In the genomic region with DNA sequence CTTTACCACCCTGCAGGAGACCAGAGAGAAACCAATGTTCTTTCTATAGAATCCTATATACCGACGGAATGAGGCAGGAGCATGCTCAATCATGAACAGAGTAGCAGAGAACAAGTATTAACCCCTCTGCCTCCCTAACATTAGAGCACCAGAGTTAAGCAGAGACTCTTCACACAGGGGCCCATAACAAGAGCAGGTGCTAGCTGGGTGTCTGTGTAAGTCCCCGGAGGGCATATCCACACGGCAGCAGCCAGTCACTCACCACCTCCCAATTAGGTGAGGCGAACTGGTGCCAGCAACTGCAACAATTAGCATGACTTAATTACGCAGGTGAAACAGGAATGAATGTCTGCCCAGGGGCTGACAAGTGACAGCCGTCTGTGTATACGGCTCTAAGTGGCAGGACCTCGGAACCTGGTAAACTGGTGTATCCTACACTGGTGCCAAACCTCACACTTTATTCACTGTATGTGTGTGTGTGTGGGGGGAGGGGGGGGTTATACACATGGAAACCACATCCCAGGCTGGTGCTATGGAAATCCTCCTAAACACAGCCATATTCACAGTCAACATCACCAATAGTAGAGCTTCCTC, we compare ENCODE assay signal across 17 mouse cellular contexts.
DNase-seq lines count a peak whose midpoint lies in the region; ATAC-seq lines count a peak whose summit lies in the region.
"Had no signal": no experiment of that assay in that cellular context is flagged by ENCODE, and none has a peak within 500 bp of the region (broad histone marks: within the 10 kb centered on the region; RNA-seq: fewer than 3 reads in every experiment).

No protein-coding gene starts in this region.

- H3K27me3 ChIP-seq in hindbrain, embryonic 13.5 days: no peaks in the 10 kb centered on the region
- H3K27me3 ChIP-seq in hindbrain, embryonic 16.5 days (replicated peaks; ENCODE audit: control insufficient read depth, insufficient read depth, low read length): no peaks in the 10 kb centered on the region
- H3K27me3 ChIP-seq in neural tube, embryonic 13.5 days: no peaks in the 10 kb centered on the region
- no peaks in the 10 kb centered on the region for H3K27me3 ChIP-seq in neural tube, embryonic 15.5 days (replicated peaks)
- no peaks in the 10 kb centered on the region for H3K27me3 ChIP-seq in limb, embryonic 13.5 days

- H3K27ac ChIP-seq in hindbrain, embryonic 13.5 days: no peak overlapping the region
- H3K27ac ChIP-seq in hindbrain, embryonic 16.5 days (ENCODE audit: low read depth, low read length): no peak overlapping the region
- H3K27ac ChIP-seq in neural tube, embryonic 13.5 days (replicated peaks): no peak overlapping the region
- no peak overlapping the region for H3K27ac ChIP-seq in neural tube, embryonic 15.5 days (replicated peaks)
- peak overlapping the region; percentile 10; the same call in 1 of the 2 replicates for H3K27ac ChIP-seq in limb, embryonic 13.5 days
- H3K27ac ChIP-seq: liver, embryonic 14.5 days had no signal

- no peak overlapping the region for H3K4me3 ChIP-seq in hindbrain, embryonic 13.5 days
- H3K4me3 ChIP-seq in hindbrain, embryonic 16.5 days (ENCODE audit: low read length): no peak overlapping the region
- H3K4me3 ChIP-seq in neural tube, embryonic 13.5 days: no peak overlapping the region
- H3K4me3 ChIP-seq in neural tube, embryonic 15.5 days (replicated peaks): no peak overlapping the region
- H3K4me3 ChIP-seq in limb, embryonic 13.5 days: no peak overlapping the region

- no peak overlapping the region for H3K9ac ChIP-seq in hindbrain, embryonic 13.5 days
- H3K9ac ChIP-seq in hindbrain, embryonic 16.5 days (ENCODE audit: low read depth, low read length): no peak overlapping the region
- H3K9ac ChIP-seq in neural tube, embryonic 13.5 days: no peak overlapping the region
- H3K9ac ChIP-seq in neural tube, embryonic 15.5 days (replicated peaks): no peak overlapping the region
- no peak overlapping the region for H3K9ac ChIP-seq in limb, embryonic 13.5 days
- H3K9ac ChIP-seq: liver, embryonic 14.5 days had no signal

- no peak overlapping the region for H3K4me2 ChIP-seq in hindbrain, embryonic 13.5 days
- no peak overlapping the region for H3K4me2 ChIP-seq in hindbrain, embryonic 16.5 days (ENCODE audit: low read length)
- H3K4me2 ChIP-seq in neural tube, embryonic 13.5 days: no peak overlapping the region
- no peak overlapping the region for H3K4me2 ChIP-seq in neural tube, embryonic 15.5 days
- H3K4me2 ChIP-seq in limb, embryonic 13.5 days (replicated peaks): no peak overlapping the region; the same call in 1 of the 2 replicates

- WGBS in hindbrain, embryonic 13.5 days: 69% methylated on average over 9 of the region's 9 CpGs
- WGBS in hindbrain, embryonic 16.5 days: 61% methylated on average over 9 of the region's 9 CpGs
- WGBS in neural tube, embryonic 13.5 days: 72% methylated on average over 9 of the region's 9 CpGs
- WGBS in neural tube, embryonic 15.5 days: 71% methylated on average over 9 of the region's 9 CpGs
- WGBS in limb, embryonic 13.5 days: 45% methylated on average over 9 of the region's 9 CpGs

- 0 out of 2 replicates have a peak, but pooled peaks cover 2% of the 10 kb centered on the region for H3K4me1 ChIP-seq in hindbrain, embryonic 13.5 days (replicated peaks)
- peaks cover 2% of the 10 kb centered on the region; the same call in 1 of the 2 replicates for H3K4me1 ChIP-seq in hindbrain, embryonic 16.5 days (ENCODE audit: control insufficient read depth, insufficient read depth, low read depth, low read length)
- H3K4me1 ChIP-seq in neural tube, embryonic 13.5 days (replicated peaks): peaks cover 11% of the 10 kb centered on the region; the same call in 1 of the 2 replicates
- peaks cover 18% of the 10 kb centered on the region for H3K4me1 ChIP-seq in neural tube, embryonic 15.5 days
- H3K4me1 ChIP-seq in limb, embryonic 13.5 days: peaks cover 73% of the 10 kb centered on the region

- DNase-seq in adrenal gland, adult 2 months: no peak
- DNase-seq in adrenal gland, postnatal 4 days (ENCODE audit: low spot score in 2 of 2): no peak
- DNase-seq: adrenal gland, postnatal 14 days; B cell, adult 2 months; cerebellum, adult 8-10 months; gastrocnemius, postnatal 36 days; heart, postnatal 10 days; kidney, adult 9 months; right cerebral cortex, adult 18-20 months; thymus, postnatal 4 days had no signal

- H3K36me3 ChIP-seq in hindbrain, embryonic 13.5 days: no peaks in the 10 kb centered on the region
- H3K36me3 ChIP-seq in hindbrain, embryonic 16.5 days (ENCODE audit: control insufficient read depth, insufficient read depth, low read length): no peaks in the 10 kb centered on the region
- H3K36me3 ChIP-seq in neural tube, embryonic 13.5 days: no peaks in the 10 kb centered on the region
- no peaks in the 10 kb centered on the region for H3K36me3 ChIP-seq in neural tube, embryonic 15.5 days
- peaks cover 74% of the 10 kb centered on the region for H3K36me3 ChIP-seq in limb, embryonic 13.5 days

- no peaks in the 10 kb centered on the region for H3K9me3 ChIP-seq in hindbrain, embryonic 13.5 days
- no peaks in the 10 kb centered on the region for H3K9me3 ChIP-seq in hindbrain, embryonic 16.5 days (ENCODE audit: control insufficient read depth, low read length)
- H3K9me3 ChIP-seq in neural tube, embryonic 13.5 days: no peaks in the 10 kb centered on the region
- no peaks in the 10 kb centered on the region for H3K9me3 ChIP-seq in neural tube, embryonic 15.5 days (replicated peaks)
- H3K9me3 ChIP-seq in limb, embryonic 13.5 days: no peaks in the 10 kb centered on the region

- ATAC-seq in hindbrain, embryonic 13.5 days (ENCODE audit: low FRiP score): peak; percentile 61; the same call in 1 of the 2 replicates
- ATAC-seq in hindbrain, embryonic 16.5 days: no peak; the same call in 1 of the 2 replicates
- peak; percentile 49; the same call in 1 of the 2 replicates for ATAC-seq in neural tube, embryonic 13.5 days (ENCODE audit: low read depth)
- ATAC-seq in neural tube, embryonic 15.5 days (ENCODE audit: low FRiP score): no peak
- peak; percentile 45; the same call in 1 of the 2 replicates for ATAC-seq in limb, embryonic 13.5 days (ENCODE audit: low FRiP score, low read depth)
- ATAC-seq: inflammation-experienced regulatory T-cells, adult 6 months had no signal

Comparison
In these comparisons a context has a peak if more than half of its experiments do, and no peak if none do; other contexts are left out.
1. ATAC-seq: peak in hindbrain, embryonic 13.5 days (single experiment), neural tube, embryonic 13.5 days (single experiment) and limb, embryonic 13.5 days (single experiment); none in hindbrain, embryonic 16.5 days (single experiment) and neural tube, embryonic 15.5 days (single experiment).